Mouse (Mus musculus) heart, adult 2 months (tissue): ENCODE results near the gene Troap.

Source experiments
- CTCF ChIP-seq: fragments of 200-600 bp; IDR thresholded peaks from 2 replicates; pipeline ENCODE4 v1.8.1; 2022; ENCODE audit warnings: antibody characterized with exemption, mild to moderate bottlenecking, moderate library complexity
- EP300 ChIP-seq: fragments of 200-500 bp; IDR thresholded peaks from 2 replicates; pipeline ENCODE4 v1.6.1; 2011; ENCODE audit warnings: low read depth, low read length, control low read depth; ENCODE audit not compliant: insufficient read depth
- POLR2A ChIP-seq: fragments of 200-500 bp; IDR thresholded peaks from 2 replicates; pipeline ENCODE4 v1.6.1; 2011; ENCODE audit warnings: mild to moderate bottlenecking, low read depth, low read length, control low read depth; ENCODE audit not compliant: insufficient read depth

- TF ChIP-seq POLR2A (no peak), CTCF (no peak), EP300 (no peak)
Observed at GRCm38 (mm10) chr15:99042334-99042733, 32.0 kb upstream of the Troap start.
